Mouse (Mus musculus) C2C12 (cell line): ENCODE data around the gene Galnt10. TPM values are rescaled to one million over a fixed set of nuclear protein-coding genes. Genes with fewer than 3 reads are reported as not detected.

Experiments
- H3K27me3 ChIP-seq: one replicate; pipeline ENCODE4 v1.6.1; 2011; ENCODE audit not compliant: control insufficient read depth, insufficient read depth, insufficient read length
- H3K36me3 ChIP-seq: one replicate; pipeline ENCODE4 v1.6.1; 2011; ENCODE audit not compliant: control insufficient read depth, insufficient read depth
- H3K4me3 ChIP-seq: one replicate; pipeline ENCODE4 v1.5.1; 2011; ENCODE audit warnings: mild to moderate bottlenecking, control low read depth; ENCODE audit not compliant: poor library complexity, insufficient read depth, severe bottlenecking
- H3K79me2 ChIP-seq: one replicate; pipeline ENCODE4 v1.6.1; 2011; ENCODE audit not compliant: control insufficient read depth, insufficient read depth
- H3K79me3 ChIP-seq: one replicate; pipeline ENCODE4 v1.6.1; 2011; ENCODE audit warnings: low read depth, control low read depth
- H3ac ChIP-seq: one replicate; pipeline ENCODE3; 2011; ENCODE audit warnings: low read depth; ENCODE audit not compliant: control insufficient read depth, insufficient read length
- CEBPB ChIP-seq: IDR thresholded peaks from one replicate; pipeline ENCODE4 v1.6.1; 2011; ENCODE audit warnings: low read depth, mild to moderate bottlenecking, control low read depth, moderate library complexity
- CTCF ChIP-seq: IDR thresholded peaks from one replicate; pipeline ENCODE4 v1.5.1; 2011; ENCODE audit not compliant: control insufficient read depth, insufficient read depth, insufficient read length
- FOSL1 ChIP-seq: IDR thresholded peaks from one replicate; pipeline ENCODE4 v1.8.0; 2011; ENCODE audit warnings: mild to moderate bottlenecking, low read length; ENCODE audit not compliant: poor library complexity, insufficient read depth, severe bottlenecking
- MAX ChIP-seq: IDR thresholded peaks from one replicate; pipeline ENCODE4 v1.6.1; 2011; ENCODE audit warnings: mild to moderate bottlenecking, control low read depth
- MYOD1 ChIP-seq: IDR thresholded peaks from one replicate; pipeline ENCODE4 v1.6.1; 2011; ENCODE audit warnings: low read depth; ENCODE audit not compliant: control insufficient read depth, insufficient read length
- MYOG ChIP-seq: IDR thresholded peaks from one replicate; pipeline ENCODE4 v1.6.1; 2011; ENCODE audit not compliant: control insufficient read depth, insufficient read length; ENCODE audit errors: extremely low read depth
- USF1 ChIP-seq: IDR thresholded peaks from one replicate; pipeline ENCODE4 v1.6.1; 2011; ENCODE audit warnings: low read depth, mild to moderate bottlenecking, control low read depth, moderate library complexity
- polyA plus RNA-seq: library from polyadenylated mRNA; unstranded; fragments of >200 nt; fragmentation: generic; extraction: Trizol; gene quantifications from one replicate; pipeline ENCODE4 v1.2.1, GENCODE M21; 2012; ENCODE audit warnings: missing spikeins

Gene Galnt10
- polyA plus RNA-seq, 1 experiment: 43.0 TPM

- no peak overlapping the region for H3ac ChIP-seq
- H3K79me3 ChIP-seq: no peaks in the 10 kb centered on the region
- no peak overlapping the region for H3K4me3 ChIP-seq
- TF ChIP-seq FOSL1 (no peak), CEBPB (no peak), MYOG (no peak), MAX (no peak), USF1 (no peak), MYOD1 (no peak), CTCF (no peak)
- H3K36me3 ChIP-seq: peaks cover 18% of the 10 kb centered on the region
- no peaks in the 10 kb centered on the region for H3K79me2 ChIP-seq
- no peaks in the 10 kb centered on the region for H3K27me3 ChIP-seq
These were observed 72.2 kb downstream of the Galnt10 start for GRCm38 (mm10) chr11:57717432-57717831.

GRCm38 (mm10) chr11:57718081-57718480, 72.8 kb downstream of the Galnt10 start:
- Histone ChIP-seq H3K79me3 (no peaks in the 10 kb centered on the region), H3K36me3 (peaks cover 24% of the 10 kb centered on the region), H3K27me3 (no peaks in the 10 kb centered on the region), H3K79me2 (no peaks in the 10 kb centered on the region), H3K4me3 (no peak overlapping the region), H3ac (no peak overlapping the region)
- TF ChIP-seq MYOG (no peak), USF1 (no peak), CTCF (no peak), MAX (no peak), MYOD1 (no peak), CEBPB (no peak), FOSL1 (no peak)

GRCm38 (mm10) chr11:57719631-57720030, 74.4 kb downstream of the Galnt10 start:
- TF ChIP-seq FOSL1 (peak; percentile 30), MYOG (no peak), USF1 (peak; percentile 45), CTCF (no peak), MAX (peak; percentile 79), CEBPB (no peak), MYOD1 (peak; percentile 63)
- peaks cover 33% of the 10 kb centered on the region for H3K36me3 ChIP-seq
- H3ac ChIP-seq: no peak overlapping the region
- no peaks in the 10 kb centered on the region for H3K27me3 ChIP-seq
- no peaks in the 10 kb centered on the region for H3K79me3 ChIP-seq
- H3K79me2 ChIP-seq: no peaks in the 10 kb centered on the region
- H3K4me3 ChIP-seq: no peak overlapping the region

- Histone ChIP-seq H3K79me2 (no peaks in the 10 kb centered on the region), H3K4me3 (no peak overlapping the region), H3K79me3 (no peaks in the 10 kb centered on the region), H3ac (no peak overlapping the region), H3K36me3 (peaks cover 33% of the 10 kb centered on the region), H3K27me3 (no peaks in the 10 kb centered on the region)
- TF ChIP-seq CEBPB: no peak
- TF ChIP-seq MAX: no peak
- no peak for TF ChIP-seq FOSL1
- TF ChIP-seq MYOG: no peak
- no peak for TF ChIP-seq CTCF
- no peak for TF ChIP-seq MYOD1
- no peak for TF ChIP-seq USF1
These were observed 74.8 kb downstream of the Galnt10 start for GRCm38 (mm10) chr11:57720076-57720475.

- no peak for TF ChIP-seq MAX
- Histone ChIP-seq H3ac (no peak overlapping the region), H3K79me3 (no peaks in the 10 kb centered on the region), H3K79me2 (no peaks in the 10 kb centered on the region), H3K36me3 (peaks cover 42% of the 10 kb centered on the region), H3K4me3 (no peak overlapping the region), H3K27me3 (no peaks in the 10 kb centered on the region)
These were observed 79.7 kb downstream of the Galnt10 start for GRCm38 (mm10) chr11:57724791-57725463.

- Histone ChIP-seq H3K79me2 (no peaks in the 10 kb centered on the region), H3K36me3 (peaks cover 42% of the 10 kb centered on the region), H3K4me3 (no peak overlapping the region), H3K79me3 (no peaks in the 10 kb centered on the region), H3ac (no peak overlapping the region), H3K27me3 (no peaks in the 10 kb centered on the region)
- TF ChIP-seq FOSL1: no peak
- TF ChIP-seq CTCF: no peak
- TF ChIP-seq USF1: no peak
- no peak for TF ChIP-seq MAX
- TF ChIP-seq MYOG: no peak
These were observed 80.7 kb downstream of the Galnt10 start for GRCm38 (mm10) chr11:57725926-57726325.
